Mouse (Mus musculus) induced T-regulatory cell, adult 2 months (primary cell): Measurements from ENCODE around the gene Zfp982.
"Not testable (repeated sequence)": the region's sequence is repeated elsewhere in the genome, so short reads cannot be mapped to it uniquely, and the experiment has no call there.

Source experiments
- DNase-seq: peaks from one replicate; pipeline ENCODE4 v3.0.0-alpha.2; 2012; ENCODE audit warnings: low read depth

Gene Zfp982

GRCm38 (mm10) chr4:147492117-147492516 lies at the start of gene Zfp982:
Gene Zfp982, plus strand, starts transcription at chr4:147492417.
- DNase-seq = not testable (repeated sequence)

GRCm38 (mm10) chr4:147442649-147443553 lies 49.3 kb upstream of the Zfp982 start:
- not testable (repeated sequence) for DNase-seq

GRCm38 (mm10) chr4:147443554-147443927 lies 48.7 kb upstream of the Zfp982 start:
- not testable (repeated sequence) for DNase-seq

- not testable (repeated sequence) for DNase-seq
Measured at GRCm38 (mm10) chr4:147445371-147445770, 46.8 kb upstream of the Zfp982 start.

GRCm38 (mm10) chr4:147448358-147448757 lies 43.9 kb upstream of the Zfp982 start:
- DNase-seq = no peak

- DNase-seq = no peak
Measured at GRCm38 (mm10) chr4:147449099-147449581, 43.1 kb upstream of the Zfp982 start.

- not testable (repeated sequence) for DNase-seq
Measured at GRCm38 (mm10) chr4:147449986-147450385, 42.2 kb upstream of the Zfp982 start.

GRCm38 (mm10) chr4:147467207-147467606 lies 25.0 kb upstream of the Zfp982 start:
- DNase-seq = not testable (repeated sequence)

GRCm38 (mm10) chr4:147498772-147499613 lies 6.8 kb downstream of the Zfp982 start:
- DNase-seq = not testable (repeated sequence)

GRCm38 (mm10) chr4:147509174-147509573 lies 17.0 kb downstream of the Zfp982 start:
- no peak for DNase-seq

- no peak for DNase-seq
Measured at GRCm38 (mm10) chr4:147518981-147519380, 26.8 kb downstream of the Zfp982 start.

- DNase-seq = no peak
Measured at GRCm38 (mm10) chr4:147520100-147520499, 27.9 kb downstream of the Zfp982 start.

- DNase-seq = no peak
Measured at GRCm38 (mm10) chr4:147525125-147525524, 32.9 kb downstream of the Zfp982 start.

GRCm38 (mm10) chr4:147530366-147530765 lies 38.1 kb downstream of the Zfp982 start:
- DNase-seq = no peak

- not testable (repeated sequence) for DNase-seq
Measured at GRCm38 (mm10) chr4:147535916-147536315, 43.7 kb downstream of the Zfp982 start.

GRCm38 (mm10) chr4:147537702-147538101 lies 45.5 kb downstream of the Zfp982 start:
- DNase-seq = no peak

- not testable (repeated sequence) for DNase-seq
Measured at GRCm38 (mm10) chr4:147539918-147540317, 47.7 kb downstream of the Zfp982 start, which contains the start of gene Gm16503. Gene Gm16503, plus strand, starts transcription at chr4:147540218.

GRCm38 (mm10) chr4:147541105-147541504 lies 48.9 kb downstream of the Zfp982 start:
- no peak for DNase-seq

- not testable (repeated sequence) for DNase-seq
Measured at GRCm38 (mm10) chr4:147553071-147553470, 60.9 kb downstream of the Zfp982 start, which contains the start of gene Zfp985. Gene Zfp985, plus strand, starts transcription at chr4:147553277.

- not testable (repeated sequence) for DNase-seq
Measured at GRCm38 (mm10) chr4:147554361-147554760, 62.1 kb downstream of the Zfp982 start.

- DNase-seq = not testable (repeated sequence)
Measured at GRCm38 (mm10) chr4:147556921-147557320, 64.7 kb downstream of the Zfp982 start.

GRCm38 (mm10) chr4:147558011-147558410 lies 65.8 kb downstream of the Zfp982 start:
- DNase-seq = not testable (repeated sequence)
